Mouse (Mus musculus) MEL (cell line): Measurements from ENCODE around the gene Foxn3. TPM values are rescaled to one million over a fixed set of nuclear protein-coding genes. Genes with fewer than 3 reads are reported as not detected.

ENCODE experiments used
- DNase-seq: peaks from one replicate; pipeline ENCODE4 v3.0.0; 2011; ENCODE audit warnings: low read depth, low spot score
- H3K27ac ChIP-seq: 2 replicates; pipeline ENCODE4 v1.5.1; 2012; ENCODE audit warnings: low read depth, mild to moderate bottlenecking, control low read depth, low read length, moderate library complexity; ENCODE audit not compliant: control insufficient read depth
- H3K27me3 ChIP-seq, 2 experiments: fragments of 150-350 bp in 1 of 2; sonication (generic) in 1 of 2; 2 replicates each; pipeline ENCODE4 v1.6.1; 2012; ENCODE audit warnings: low read length in 2 of 2, mild to moderate bottlenecking in 2 of 2, improper control_type of control experiment in 1 of 2, moderate library complexity in 1 of 2; ENCODE audit not compliant: insufficient read depth in 2 of 2, control insufficient read depth in 1 of 2
- H3K36me3 ChIP-seq, 2 experiments: 2 replicates each; pipeline ENCODE4 v1.6.1; 2012 to 2014; ENCODE audit warnings: low read length in 2 of 2, improper control_type of control experiment in 1 of 2, inconsistent platforms in 1 of 2, mild to moderate bottlenecking in 1 of 2; ENCODE audit not compliant: insufficient read depth in 2 of 2, control insufficient read depth in 1 of 2
- H3K4me1 ChIP-seq, 2 experiments: fragments of 150-350 bp in 1 of 2; sonication (generic) in 1 of 2; 2 replicates each; pipeline ENCODE4 v1.6.1; 2012; ENCODE audit warnings: low read length in 2 of 2, improper control_type of control experiment in 1 of 2, mild to moderate bottlenecking in 1 of 2; ENCODE audit not compliant: insufficient read depth in 2 of 2, control insufficient read depth in 1 of 2
- H3K4me3 ChIP-seq, 2 experiments: fragments of 150-350 bp in 1 of 2; sonication (generic) in 1 of 2; 2 replicates each; pipeline ENCODE4 v1.5.1; 2012; ENCODE audit warnings: low read depth in 2 of 2, low read length in 2 of 2, mild to moderate bottlenecking in 2 of 2, moderate library complexity in 2 of 2, control low read depth in 1 of 2, improper control_type of control experiment in 1 of 2; ENCODE audit not compliant: control insufficient read depth in 1 of 2, insufficient read depth in 1 of 2
- H3K79me2 ChIP-seq: 2 replicates; pipeline ENCODE4 v1.6.1; 2012; ENCODE audit warnings: mild to moderate bottlenecking, low read length, moderate library complexity; ENCODE audit not compliant: control insufficient read depth, poor library complexity, insufficient read depth
- H3K9ac ChIP-seq: 2 replicates; pipeline ENCODE4 v1.6.1; 2012; ENCODE audit warnings: low read depth, mild to moderate bottlenecking, control low read depth, low read length, moderate library complexity; ENCODE audit not compliant: control insufficient read depth, poor library complexity, severe bottlenecking
- H3K9me3 ChIP-seq: fragments of 150-350 bp; sonication (generic); replicated peaks from 2 replicates; pipeline ENCODE4 v1.6.1; 2012; ENCODE audit warnings: mild to moderate bottlenecking, low read length, improper control_type of control experiment, moderate library complexity; ENCODE audit not compliant: insufficient read depth
- BHLHE40 ChIP-seq: IDR thresholded peaks from 2 replicates; pipeline ENCODE4 v1.6.1; 2012; ENCODE audit warnings: low read depth, mild to moderate bottlenecking, inconsistent platforms, low read length, improper control_type of control experiment, borderline replicate concordance
- ELF1 ChIP-seq: IDR thresholded peaks from 2 replicates; pipeline ENCODE4 v1.6.1; 2014; ENCODE audit warnings: low read depth, mild to moderate bottlenecking, inconsistent platforms, low read length, improper control_type of control experiment, moderate library complexity
- ETS1 ChIP-seq: IDR thresholded peaks from 2 replicates; pipeline ENCODE4 v1.6.1; 2012; ENCODE audit warnings: low read depth, mild to moderate bottlenecking, inconsistent platforms, low read length, improper control_type of control experiment, moderate library complexity
- MAFK ChIP-seq: IDR thresholded peaks from 2 replicates; pipeline ENCODE4 v1.6.1; 2011; ENCODE audit warnings: low read depth, mild to moderate bottlenecking, low read length, improper control_type of control experiment, borderline replicate concordance
- MAX ChIP-seq: IDR thresholded peaks from 2 replicates; pipeline ENCODE4 v1.6.1; 2011; ENCODE audit warnings: low read length, improper control_type of control experiment
- MAZ ChIP-seq: IDR thresholded peaks from 2 replicates; pipeline ENCODE4 v1.6.1; 2012; ENCODE audit warnings: low read depth, mild to moderate bottlenecking, inconsistent platforms, low read length, improper control_type of control experiment
- MXI1 ChIP-seq: IDR thresholded peaks from 2 replicates; pipeline ENCODE4 v1.6.1; 2011; ENCODE audit warnings: mild to moderate bottlenecking, low read depth, low read length, improper control_type of control experiment
- MYC ChIP-seq: IDR thresholded peaks from 2 replicates; pipeline ENCODE4 v1.6.1; 2011; ENCODE audit warnings: low read depth, mild to moderate bottlenecking, low read length, improper control_type of control experiment, moderate library complexity
- POLR2A ChIP-seq, 2 experiments: IDR thresholded peaks; 2 replicates each; pipeline ENCODE4 v1.6.1; 2011 to 2012; ENCODE audit warnings: low read length in 2 of 2, mild to moderate bottlenecking in 2 of 2, control low read depth in 1 of 2, improper control_type of control experiment in 1 of 2, low read depth in 1 of 2, moderate library complexity in 1 of 2; ENCODE audit not compliant: control insufficient read depth in 1 of 2, insufficient read depth in 1 of 2, poor library complexity in 1 of 2
- POLR2AphosphoS5 ChIP-seq: IDR thresholded peaks from 2 replicates; pipeline ENCODE4 v1.6.1; 2012; ENCODE audit warnings: low read depth, borderline replicate concordance, mild to moderate bottlenecking, inconsistent platforms, low read length, moderate library complexity, mixed read lengths
- ZKSCAN1 ChIP-seq: IDR thresholded peaks from 2 replicates; pipeline ENCODE4 v1.6.1; 2012; ENCODE audit warnings: low read depth, mild to moderate bottlenecking, inconsistent platforms, low read length, improper control_type of control experiment, moderate library complexity
- ZMIZ1 ChIP-seq: IDR thresholded peaks from 2 replicates; pipeline ENCODE4 v1.6.1; 2012; ENCODE audit warnings: low read depth, mild to moderate bottlenecking, inconsistent platforms, low read length, improper control_type of control experiment, moderate library complexity
- ZNF384 ChIP-seq: IDR thresholded peaks from 2 replicates; pipeline ENCODE4 v1.6.1; 2012; ENCODE audit warnings: low read depth, mild to moderate bottlenecking, inconsistent platforms, low read length, improper control_type of control experiment
- polyA plus RNA-seq, 2 experiments: library from polyadenylated mRNA; stranded (reverse) in 1 of 2; unstranded in 1 of 2; fragments of >175 nt in 1 of 2; fragments of >200 nt in 1 of 2; gene quantifications; 2 replicates each; pipeline versions ENCODE4 v1.2.1 to v1.2.4; 2012; ENCODE audit warnings: low replicate concordance in 2 of 2, low read depth in 1 of 2; ENCODE audit not compliant: insufficient read length in 2 of 2, insufficient read depth in 1 of 2, missing spikeins in 1 of 2
- total RNA-seq: library from RNA; depleted of rRNA; stranded (reverse); fragments of 300-350 nt; gene quantifications from 2 replicates; pipeline ENCODE4 v1.2.3, GENCODE M21; 2012

The Foxn3 gene
- total and polyA plus RNA-seq, 3 experiments = 15.5 to 22.8 TPM; not detected in 1

DNA sequence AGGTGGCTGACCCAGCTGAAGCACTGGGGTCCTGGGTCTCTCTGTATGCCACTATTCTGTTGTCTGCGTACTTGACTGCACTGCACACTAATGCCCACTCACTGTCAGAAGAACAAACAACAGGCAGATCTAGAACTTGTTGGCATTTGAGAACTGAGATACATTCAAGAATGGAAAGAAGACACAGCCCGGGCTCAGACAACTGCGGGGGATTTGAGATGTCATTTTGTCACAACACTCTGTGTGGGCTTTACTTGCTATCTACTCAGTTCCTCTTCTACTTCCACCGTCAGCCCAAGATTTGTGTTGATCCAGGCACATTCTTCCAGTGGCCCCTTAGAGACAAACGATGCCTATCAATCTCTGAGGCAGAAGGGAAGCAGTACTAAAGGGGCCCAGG, 248.6 kb downstream of the Foxn3 start:
- no peak for TF ChIP-seq MXI1
- TF ChIP-seq ELF1 = no peak
- TF ChIP-seq POLR2AphosphoS5 = no peak
- no peak for TF ChIP-seq ZKSCAN1
- Histone ChIP-seq H3K79me2 (no peaks in the 10 kb centered on the region), H3K36me3 (peaks cover 0 to 3% of the 10 kb centered on the region in 2 experiments; a peak in 2 of 4 replicates), H3K9me3 (no peaks in the 10 kb centered on the region), H3K4me1 (peaks cover 0 to 3% of the 10 kb centered on the region in 2 experiments; a peak in 2 of 4 replicates), H3K27ac (no peak overlapping the region), H3K9ac (no peak overlapping the region), H3K4me3 (no peak overlapping the region), H3K27me3 (no peaks in the 10 kb centered on the region)
- peak; percentile 50 for DNase-seq

DNA sequence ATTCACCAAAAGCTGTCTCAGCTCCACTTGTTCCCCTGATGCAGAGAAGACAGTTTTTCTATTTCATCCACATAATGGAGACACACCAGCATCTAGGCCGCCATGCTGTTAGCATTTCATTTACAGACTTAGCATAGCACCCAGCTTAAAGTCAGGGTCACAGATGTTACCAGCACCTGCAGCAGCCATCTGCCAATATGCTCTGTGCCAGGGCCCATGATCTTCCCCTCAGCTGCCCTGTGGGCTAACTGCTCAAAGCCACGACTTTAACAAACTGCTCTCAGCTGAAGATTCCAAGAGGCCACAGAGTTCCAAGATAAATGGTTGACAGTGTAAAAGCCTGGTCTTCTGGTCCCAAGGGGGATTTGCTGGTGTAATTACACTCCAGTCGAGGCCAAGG, 252.1 kb downstream of the Foxn3 start:
- no peak for DNase-seq
- H3K79me2 ChIP-seq = no peaks in the 10 kb centered on the region
- no peaks in the 10 kb centered on the region for H3K27me3 ChIP-seq
- H3K9me3 ChIP-seq = no peaks in the 10 kb centered on the region
- TF ChIP-seq MYC = no peak
- no peak for TF ChIP-seq ZKSCAN1
- TF ChIP-seq BHLHE40 = no peak
- TF ChIP-seq MAFK = no peak
- TF ChIP-seq MAZ = no peak
- no peak for TF ChIP-seq ZMIZ1
- no peak for TF ChIP-seq ELF1
- no peak for TF ChIP-seq POLR2A (IDR thresholded peaks at IDR 0.05; ENCODE audit: control insufficient read depth in 1 of 2, insufficient read depth in 1 of 2, low read depth in 1 of 2, low read length in 2 of 2, poor library complexity in 1 of 2)
- no peak overlapping the region for H3K4me3 ChIP-seq
- H3K9ac ChIP-seq = no peak overlapping the region
- H3K36me3 ChIP-seq = peaks cover 0 to 3% of the 10 kb centered on the region in 2 experiments; a peak in 2 of 4 replicates
- no peak overlapping the region for H3K27ac ChIP-seq
- peaks cover 0 to 3% of the 10 kb centered on the region in 2 experiments; a peak in 2 of 4 replicates for H3K4me1 ChIP-seq

GRCm38 (mm10) chr12:99309937-99310336, 253.4 kb downstream of the Foxn3 start:
- Histone ChIP-seq H3K27me3 (no peaks in the 10 kb centered on the region), H3K4me1 (no peaks in the 10 kb centered on the region), H3K4me3 (no peak overlapping the region), H3K36me3 (no peaks in the 10 kb centered on the region; a peak in 2 of 4 replicates), H3K9ac (no peak overlapping the region), H3K9me3 (no peaks in the 10 kb centered on the region)
- peak; percentile 21 for DNase-seq
- TF ChIP-seq MAX (no peak), ELF1 (no peak), ETS1 (no peak), ZNF384 (peak; percentile 76)
- TF ChIP-seq, all 39 proteins: peak for 1
- Histone ChIP-seq H3K27ac (no peak overlapping the region), H3K79me2 (no peaks in the 10 kb centered on the region)
